Mouse (Mus musculus): ENCODE results near the gene Veph1.
A peak's percentile ranks its signal among the peaks of the same experiment; 100 is the strongest.

Gene Veph1

DNA sequence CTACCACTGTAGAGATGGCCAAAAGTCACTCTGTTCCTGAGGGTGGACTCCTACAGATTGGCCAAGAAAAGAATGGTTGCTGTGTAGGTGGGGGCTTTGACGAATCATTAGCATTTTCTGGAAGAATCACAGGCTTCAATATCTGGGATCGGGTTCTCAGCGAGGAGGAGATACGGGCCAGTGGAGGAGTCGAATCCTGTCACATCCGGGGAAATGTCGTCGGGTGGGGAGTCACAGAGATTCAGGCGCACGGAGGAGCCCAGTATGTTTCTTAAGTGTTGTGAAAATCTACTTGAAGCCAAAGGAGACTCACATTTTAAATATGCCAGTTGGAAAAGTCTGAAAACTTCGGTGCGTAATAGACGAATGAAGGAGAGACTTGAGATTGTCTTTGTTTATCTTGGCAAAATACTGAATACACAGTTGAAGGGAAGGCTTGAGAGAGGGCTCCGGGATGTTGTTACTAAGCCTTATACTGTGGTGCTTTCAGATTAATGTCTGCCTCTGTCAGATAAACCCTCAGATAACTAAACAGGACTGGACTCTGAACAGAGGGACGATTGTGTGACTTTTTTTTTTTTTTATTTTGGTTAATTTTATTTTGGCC lies 71.6 kb downstream of the Veph1 start:
- ATAC-seq (ENCODE audit: insufficient number of reproducible peaks, low FRiP score, low TSS enrichment), result no peak

DNA sequence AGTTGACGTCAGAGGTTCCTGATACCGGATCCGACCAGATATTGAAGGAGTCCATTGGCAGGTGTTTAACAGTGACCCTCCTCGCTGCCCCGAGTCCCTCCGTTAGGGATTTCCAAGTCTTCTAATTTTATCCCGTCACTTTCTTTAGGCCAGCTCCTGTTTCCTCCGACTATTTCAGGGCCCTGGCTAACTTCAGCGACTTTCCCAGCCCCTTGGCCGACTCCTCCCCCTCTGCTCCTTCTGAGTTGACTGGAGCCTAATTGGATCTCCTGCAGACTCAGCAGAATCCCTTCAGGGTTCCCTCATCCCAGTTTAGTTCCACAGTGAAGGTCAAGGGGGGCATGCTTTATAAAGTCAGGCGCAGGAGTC lies 75.4 kb downstream of the Veph1 start:
- ATAC-seq (ENCODE audit: insufficient number of reproducible peaks, low FRiP score, low TSS enrichment), result no peak

DNA sequence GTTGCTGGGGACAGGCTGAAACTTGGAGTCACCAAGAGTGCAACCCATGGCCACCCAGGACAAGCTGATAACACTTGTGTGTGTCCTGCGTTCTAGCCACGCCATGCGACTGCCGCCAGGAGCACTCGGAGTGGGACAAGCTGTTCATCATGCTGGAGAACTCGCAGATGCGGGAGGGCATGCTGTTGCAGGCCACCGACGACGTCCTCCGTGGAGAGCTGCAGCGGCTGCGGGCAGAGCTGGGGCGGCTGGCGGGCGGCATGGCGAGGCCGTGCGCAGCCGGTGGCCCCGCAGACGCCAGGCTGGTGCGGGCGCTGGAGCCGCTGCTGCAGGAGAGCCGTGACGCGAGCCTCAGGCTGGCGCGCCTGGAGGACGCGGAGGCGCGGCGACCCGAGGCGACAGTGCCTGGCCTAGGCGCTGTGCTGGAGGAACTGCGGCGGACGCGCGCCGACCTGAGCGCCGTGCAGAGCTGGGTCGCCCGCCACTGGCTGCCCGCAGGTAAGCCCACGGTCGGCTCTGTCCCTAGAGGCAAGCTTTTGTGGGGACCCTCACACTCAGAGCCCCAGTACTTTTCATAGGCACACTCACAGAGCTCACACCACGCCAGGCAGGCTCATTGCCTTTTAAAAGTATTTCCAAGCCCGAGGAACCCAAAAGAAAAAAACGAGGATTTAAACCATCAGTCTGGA lies 75.9 kb downstream of the Veph1 start:
- ATAC-seq (ENCODE audit: insufficient number of reproducible peaks, low FRiP score, low TSS enrichment), result 0 out of 2 replicates have a peak, but pooled peaks have one; percentile 29

DNA sequence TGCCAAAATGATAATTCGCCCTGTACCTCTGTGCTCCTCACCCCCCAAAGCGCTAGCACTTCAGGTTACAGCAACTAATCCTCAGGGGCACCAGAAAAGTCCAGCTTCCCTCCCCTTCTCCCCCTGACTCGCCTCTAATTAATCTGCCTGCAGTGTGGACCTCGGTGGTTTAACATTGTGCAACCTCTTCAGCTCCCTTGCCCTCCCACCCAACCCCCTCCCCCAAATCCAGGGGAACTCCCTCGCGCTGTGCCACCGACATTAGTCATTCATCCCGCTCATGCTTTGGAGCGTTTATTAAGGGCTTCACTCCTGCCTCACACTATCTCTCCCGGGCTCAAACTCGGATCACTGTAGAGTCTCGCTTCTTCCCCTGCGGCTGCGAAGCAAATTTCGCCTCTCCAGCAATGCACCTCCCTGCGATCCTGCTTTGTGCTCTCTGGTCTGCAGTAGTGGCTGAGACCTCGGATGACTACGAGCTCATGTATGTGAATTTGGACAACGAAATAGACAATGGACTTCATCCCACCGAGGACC lies 76.9 kb downstream of the Veph1 start, which contains the start of gene Ptx3:
Gene Ptx3, plus strand, starts transcription at position 256 of the 537 bp plus-strand sequence.
- ATAC-seq (ENCODE audit: insufficient number of reproducible peaks, low FRiP score, low TSS enrichment), result no peak

DNA sequence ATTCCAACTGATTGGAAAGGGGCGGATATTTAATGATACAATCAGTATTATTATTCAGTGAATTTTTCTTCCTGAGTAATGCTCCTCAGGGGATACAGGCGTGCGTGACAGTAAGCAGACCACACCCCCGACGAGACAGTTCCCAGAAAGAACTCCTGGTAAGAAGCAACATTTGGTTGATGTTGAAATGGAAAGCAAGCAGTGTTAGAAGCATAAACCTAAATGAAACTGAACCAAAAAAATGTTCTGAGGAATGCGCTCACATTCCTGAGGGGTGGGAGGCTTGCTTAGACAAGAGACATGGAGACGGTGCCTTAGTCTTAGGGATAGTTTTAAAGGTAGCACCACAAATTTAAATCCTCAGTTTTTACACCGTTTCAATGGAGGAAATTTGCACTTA lies 80.9 kb downstream of the Veph1 start:
- no peak for ATAC-seq (ENCODE audit: insufficient number of reproducible peaks, low FRiP score, low TSS enrichment)

DNA sequence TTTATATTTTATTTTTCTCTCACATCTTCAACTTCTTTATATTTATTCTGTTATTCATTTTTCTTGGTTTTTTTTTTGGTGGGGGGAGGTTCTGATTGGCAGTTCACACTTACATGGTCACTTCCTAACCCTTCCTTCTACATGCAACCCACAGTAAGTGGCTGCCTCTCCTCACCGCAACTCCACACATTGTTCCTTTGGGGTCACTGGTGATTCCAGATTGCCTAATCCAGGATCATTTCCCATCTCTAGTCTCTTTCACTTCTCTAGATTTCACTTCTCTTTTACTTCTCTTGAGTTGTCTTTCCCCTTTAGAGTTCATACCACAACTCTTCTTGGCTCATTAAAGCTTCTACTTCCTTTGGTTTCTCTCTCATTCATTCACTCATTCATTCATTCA lies 83.1 kb downstream of the Veph1 start:
- ATAC-seq (ENCODE audit: insufficient number of reproducible peaks, low FRiP score, low TSS enrichment), result no peak

DNA sequence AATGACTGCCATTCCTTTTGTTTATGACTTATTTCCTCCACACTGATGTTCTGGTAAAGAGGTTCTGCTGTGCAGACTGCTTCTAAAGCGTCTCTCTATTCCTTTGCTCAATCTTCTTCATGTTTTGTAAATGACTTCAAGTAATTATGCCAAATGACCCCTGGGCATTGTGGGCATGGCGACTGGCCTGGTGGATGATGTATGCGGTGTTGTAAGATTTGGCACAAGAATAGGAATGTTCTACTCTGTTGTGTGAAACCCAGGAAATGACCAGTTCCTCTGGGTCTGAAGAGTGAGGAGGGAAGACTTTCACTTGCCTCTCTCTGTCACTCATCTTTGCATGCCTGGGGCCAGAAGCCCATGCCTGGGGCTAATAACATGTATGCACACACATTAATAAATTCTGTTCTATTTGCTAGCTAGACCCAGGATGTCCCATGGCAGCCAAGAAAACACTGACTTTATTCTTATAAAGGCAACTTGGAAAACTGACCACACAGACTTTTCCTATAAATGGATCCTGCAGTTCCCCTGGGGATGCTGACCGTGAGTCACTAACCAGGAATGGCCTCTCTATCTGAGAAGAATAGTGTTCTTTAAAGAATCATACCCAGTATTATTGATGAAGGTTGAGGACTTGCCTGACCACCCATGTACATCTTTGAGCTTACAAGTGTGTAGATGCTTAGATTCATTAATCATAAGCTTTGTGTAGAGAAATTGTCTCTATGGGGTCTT lies 87.6 kb downstream of the Veph1 start:
- ATAC-seq (ENCODE audit: insufficient number of reproducible peaks, low FRiP score, low TSS enrichment), result no peak

DNA sequence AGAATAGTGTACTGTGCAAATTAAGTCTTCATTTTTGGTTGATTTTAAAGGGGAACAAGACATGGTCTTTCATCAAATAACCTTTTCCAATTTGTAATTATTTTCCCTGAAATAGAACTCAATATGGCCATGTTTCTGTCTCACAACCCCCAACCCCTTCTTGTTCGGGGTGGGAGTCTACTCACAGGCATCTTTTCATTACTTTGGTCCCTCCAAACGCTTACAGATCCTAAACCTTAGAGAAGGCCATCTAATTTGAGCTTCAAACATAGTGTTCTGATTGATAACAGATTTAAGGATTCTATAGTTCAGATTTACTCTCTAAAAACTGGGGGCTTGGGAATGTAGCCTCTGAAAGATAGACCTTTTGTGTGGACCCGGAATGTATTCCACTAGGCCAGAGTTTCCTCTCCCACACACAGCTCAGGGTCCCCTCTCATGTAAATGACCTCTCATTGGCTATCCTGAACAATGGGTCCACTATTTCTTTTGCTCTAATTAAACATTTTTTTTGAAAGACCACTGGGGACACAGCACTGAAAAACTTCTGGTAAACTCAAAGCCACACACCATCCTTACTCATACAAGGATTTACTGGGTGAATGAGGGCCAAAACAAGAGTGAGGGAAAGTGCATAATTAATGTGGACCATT lies 102.6 kb downstream of the Veph1 start:
- ATAC-seq (ENCODE audit: insufficient number of reproducible peaks, low FRiP score, low TSS enrichment), result no peak

DNA sequence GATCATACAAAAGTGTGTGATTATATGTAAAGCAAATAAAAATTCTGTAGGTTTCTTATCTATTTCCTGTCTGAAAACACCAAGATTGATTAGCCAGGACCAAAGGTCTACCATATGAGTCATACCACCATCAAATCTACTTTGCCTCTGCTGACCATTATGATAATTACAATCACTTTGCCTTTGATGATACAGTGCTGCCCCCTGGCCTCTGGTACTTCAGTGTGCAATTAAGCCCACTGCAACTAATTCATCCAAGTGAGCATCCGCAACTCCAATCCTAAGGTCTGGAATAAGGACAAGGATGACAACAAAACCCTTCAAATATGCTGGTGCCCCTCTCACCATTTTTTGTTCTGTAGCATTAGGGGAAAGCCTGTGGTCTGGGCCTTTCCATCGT lies 117.0 kb downstream of the Veph1 start:
- ATAC-seq (ENCODE audit: insufficient number of reproducible peaks, low FRiP score, low TSS enrichment), result no peak

DNA sequence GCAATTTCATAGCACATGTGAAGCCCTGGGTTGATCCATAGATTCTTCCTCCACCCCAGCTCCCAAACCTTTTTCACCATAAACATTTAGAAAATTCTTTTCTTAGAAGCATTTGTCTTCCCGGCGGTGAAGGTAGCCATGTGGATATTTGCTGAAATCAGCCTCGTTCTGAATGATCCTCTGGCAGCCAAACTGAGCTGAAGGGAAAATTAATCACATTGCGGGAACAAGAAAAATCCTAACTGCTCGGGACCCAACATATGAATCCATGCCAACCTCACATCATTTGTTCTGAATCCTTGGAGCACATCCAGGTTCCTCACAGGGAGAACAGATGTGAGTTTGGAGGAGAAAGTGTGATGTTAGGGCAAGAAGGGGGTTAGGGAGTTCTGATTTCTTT lies 123.7 kb downstream of the Veph1 start:
- no peak for ATAC-seq (ENCODE audit: insufficient number of reproducible peaks, low FRiP score, low TSS enrichment)

DNA sequence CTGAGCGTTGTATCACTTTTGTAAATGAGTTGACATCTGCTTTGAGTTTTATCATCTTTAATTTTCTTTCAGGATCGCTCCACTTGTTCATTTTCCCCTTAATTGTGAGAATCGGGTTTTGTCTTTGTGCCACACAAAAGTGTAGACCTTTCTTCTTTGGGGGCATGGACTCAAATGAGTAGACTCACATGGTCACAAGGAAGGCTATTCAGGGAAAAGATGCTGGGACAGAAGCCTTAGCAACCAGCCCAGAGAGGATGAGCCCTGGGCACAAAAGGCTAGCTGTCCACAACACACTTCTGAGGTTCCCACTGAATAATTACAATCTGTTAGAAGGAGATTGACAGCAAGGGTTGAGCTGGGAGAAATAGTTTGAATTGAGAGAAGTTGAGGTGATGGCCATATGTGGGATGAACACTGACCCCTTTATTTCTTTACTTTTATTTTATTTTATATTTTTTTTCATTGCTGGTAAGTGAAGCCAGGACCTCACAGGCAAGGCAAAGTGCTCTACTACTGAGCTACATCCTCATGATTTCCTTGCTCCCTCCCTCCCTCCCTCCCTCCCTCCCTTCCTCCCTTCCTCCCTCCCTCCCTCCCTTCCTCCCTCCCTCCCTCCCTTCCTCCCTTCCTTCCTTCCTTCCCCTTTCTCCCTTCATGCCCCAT lies 126.6 kb downstream of the Veph1 start:
- no peak for ATAC-seq (ENCODE audit: insufficient number of reproducible peaks, low FRiP score, low TSS enrichment)

DNA sequence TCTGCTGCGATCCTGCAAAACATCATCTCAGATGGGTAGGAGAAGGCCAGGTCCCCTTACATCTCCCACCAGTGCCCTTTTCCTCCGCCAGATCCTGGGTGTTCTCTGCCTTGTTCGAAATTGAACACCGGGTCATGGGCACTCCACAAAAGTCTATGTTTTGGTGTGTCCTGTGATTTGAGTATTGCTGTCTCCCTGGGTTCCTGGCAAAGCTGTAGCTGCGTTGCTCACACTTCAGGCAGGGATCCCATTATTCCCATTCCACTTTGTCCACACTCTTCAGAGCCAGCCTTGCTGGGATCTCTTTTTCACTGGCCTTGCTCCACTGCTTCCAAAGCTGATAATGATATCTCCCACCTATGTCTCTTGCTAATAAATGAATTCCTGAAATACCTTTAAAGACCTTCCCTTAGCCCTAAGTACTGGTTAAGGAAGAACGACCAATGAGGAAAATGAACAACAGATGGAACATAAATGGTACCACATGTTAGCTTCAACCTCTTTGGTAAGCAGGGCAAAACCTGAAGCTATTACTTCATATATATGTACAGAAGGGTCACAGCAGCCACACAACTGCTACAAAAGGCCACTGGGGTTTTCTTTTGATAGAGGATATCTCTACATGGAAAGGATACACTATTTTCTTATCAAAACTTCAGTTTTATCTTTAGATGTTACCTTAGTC lies 129.9 kb downstream of the Veph1 start:
- no peak for ATAC-seq (ENCODE audit: insufficient number of reproducible peaks, low FRiP score, low TSS enrichment)

DNA sequence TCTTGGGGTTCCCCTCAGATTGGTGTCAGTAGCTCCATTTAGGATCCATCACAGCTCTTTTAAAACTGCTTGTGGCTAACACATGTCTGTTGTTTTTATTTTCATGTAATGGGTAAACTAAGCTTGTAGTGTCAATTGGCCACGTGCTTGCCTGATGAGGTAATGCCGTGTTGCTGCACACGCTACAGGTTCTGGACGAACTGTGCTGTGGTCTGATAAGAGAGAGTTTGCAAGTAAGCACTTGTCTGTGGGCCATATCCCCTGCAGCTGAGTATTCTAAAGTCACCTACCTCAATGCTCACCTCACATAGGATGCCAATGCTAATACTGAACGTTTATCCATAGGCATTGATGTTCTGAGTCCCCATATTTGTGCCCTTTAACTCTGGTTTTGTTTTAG lies 131.6 kb downstream of the Veph1 start:
- ATAC-seq (ENCODE audit: insufficient number of reproducible peaks, low FRiP score, low TSS enrichment), result no peak

DNA sequence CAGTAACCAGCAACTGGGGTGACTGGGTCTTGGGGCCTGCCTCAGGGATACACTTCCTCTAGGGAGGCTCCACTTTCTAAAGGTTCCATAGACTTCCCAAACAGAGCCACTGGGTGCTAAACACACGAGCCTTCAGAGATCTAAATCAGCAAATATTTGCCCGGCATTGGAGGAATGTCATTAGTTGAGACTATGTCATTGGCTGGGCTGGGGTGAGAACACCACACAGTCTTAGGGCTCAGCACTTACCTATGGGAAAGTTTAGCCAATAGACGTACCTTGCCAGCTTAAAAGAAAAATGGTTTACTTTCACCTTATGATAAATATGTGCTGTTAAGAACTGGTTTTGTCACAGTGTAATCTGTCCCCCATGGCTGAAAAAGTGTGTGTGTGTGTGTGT lies 132.1 kb downstream of the Veph1 start:
- no peak for ATAC-seq (ENCODE audit: insufficient number of reproducible peaks, low FRiP score, low TSS enrichment)

DNA sequence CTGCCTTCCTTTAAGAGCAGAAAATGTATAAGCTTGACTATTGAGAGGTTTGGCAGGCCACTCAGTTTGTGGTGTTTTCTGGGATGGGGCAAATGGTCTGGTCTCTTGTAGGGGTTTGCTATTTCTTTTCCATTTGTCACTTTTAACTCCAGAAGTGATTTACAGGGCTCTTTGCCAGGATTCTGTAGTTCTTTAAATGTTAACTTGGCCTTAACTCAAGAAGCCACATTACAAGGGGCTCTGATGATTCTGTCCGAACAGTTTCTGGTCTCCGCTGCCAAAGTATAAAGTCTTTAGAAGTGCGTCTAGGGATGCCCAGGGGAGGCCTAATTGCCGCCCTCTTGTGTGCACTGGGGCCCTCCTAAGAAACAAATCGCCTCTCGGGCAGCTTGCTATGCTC lies 134.0 kb downstream of the Veph1 start:
- ATAC-seq (ENCODE audit: insufficient number of reproducible peaks, low FRiP score, low TSS enrichment), result no peak

DNA sequence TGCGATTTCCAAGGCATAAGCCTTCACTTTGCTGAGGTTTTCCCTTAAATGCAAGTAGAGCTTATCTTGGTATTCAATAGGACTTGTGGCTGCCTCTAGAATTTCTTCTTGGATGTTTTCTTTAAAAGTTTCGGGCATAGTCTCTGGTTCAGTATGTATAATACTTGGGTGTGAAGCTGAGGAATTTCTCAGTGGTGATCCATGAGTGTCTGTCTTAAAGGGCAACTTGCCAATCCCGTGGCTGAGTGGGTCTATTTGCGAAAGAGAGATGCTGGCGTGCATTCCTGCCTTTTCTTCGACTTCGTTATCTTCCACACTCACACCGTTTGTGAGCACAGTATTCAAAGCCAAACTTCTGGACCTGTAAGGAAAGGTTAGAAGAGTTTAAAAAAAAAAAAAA lies 138.7 kb downstream of the Veph1 start:
- no peak for ATAC-seq (ENCODE audit: insufficient number of reproducible peaks, low FRiP score, low TSS enrichment)

DNA sequence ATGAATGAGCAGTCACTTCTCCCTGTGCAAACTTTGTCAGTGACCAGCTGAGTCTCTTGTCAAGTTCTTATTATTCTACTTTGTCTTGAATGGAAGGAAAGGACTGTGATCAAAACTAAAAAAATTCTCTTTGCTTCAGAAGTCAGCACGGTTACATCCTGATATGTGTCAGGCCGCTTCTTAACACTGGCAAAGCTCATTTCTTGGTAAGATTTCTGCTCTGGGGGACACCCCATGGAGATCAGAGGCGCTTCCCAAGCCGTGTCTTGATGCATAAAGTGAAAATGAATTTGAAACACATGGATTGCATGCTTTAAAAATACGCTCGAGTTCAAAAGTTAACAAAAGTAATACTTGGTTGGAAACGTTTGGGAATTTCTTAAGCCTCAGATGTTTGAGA lies 159.0 kb downstream of the Veph1 start:
- no peak for ATAC-seq (ENCODE audit: insufficient number of reproducible peaks, low FRiP score, low TSS enrichment)

DNA sequence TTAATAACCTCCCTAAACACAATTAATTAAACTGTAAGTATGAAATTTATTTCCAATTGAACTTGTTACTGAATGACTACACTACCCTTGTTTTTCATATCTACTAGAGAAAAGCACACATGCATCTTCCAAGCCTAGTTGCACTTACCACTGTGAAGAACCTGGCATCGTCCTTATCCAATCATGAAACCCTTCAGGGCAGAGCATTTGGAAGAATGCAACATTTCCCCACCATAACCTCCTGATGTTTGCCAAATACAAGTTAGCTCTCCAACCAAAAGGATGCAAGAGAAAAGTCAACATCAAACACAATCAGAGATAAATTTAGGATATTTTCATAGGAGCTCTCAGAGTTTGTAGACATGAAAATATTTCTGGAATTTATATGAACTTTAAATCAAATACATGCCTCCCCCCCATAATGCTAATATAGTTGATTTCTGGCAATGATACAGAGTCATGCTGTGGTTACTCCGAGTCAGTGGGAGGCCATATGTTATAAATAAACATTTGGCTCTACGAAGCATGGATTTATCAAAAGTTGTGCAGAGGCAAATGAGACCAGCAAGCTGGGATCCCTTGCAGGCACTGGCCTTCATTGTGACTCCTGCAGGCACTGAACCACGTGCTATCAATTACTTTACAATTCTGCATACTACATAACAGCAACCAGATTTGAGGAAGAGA lies 165.2 kb downstream of the Veph1 start:
- no peak for ATAC-seq (ENCODE audit: insufficient number of reproducible peaks, low FRiP score, low TSS enrichment)

DNA sequence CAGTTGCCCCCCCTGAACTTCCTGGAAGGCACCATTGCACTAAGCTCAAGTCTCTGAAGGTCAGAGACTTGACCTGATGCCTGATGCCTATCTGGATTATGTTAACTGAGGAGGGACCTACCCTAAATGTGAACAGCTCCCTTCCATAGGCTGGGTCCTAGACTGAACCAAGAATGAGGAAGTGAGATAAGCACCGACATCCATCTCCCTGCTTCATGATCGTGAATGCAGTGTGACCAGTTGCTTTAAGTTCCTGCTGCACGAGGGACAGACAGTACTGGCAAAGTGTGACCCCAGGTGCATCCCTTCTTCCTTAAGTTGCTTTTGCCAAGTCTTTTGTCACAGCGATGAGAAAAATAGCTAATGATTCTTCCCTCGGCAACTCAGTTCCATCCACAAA lies 166.9 kb downstream of the Veph1 start:
- ATAC-seq (ENCODE audit: insufficient number of reproducible peaks, low FRiP score, low TSS enrichment), result no peak
